ENCODE assay signal across 12 mouse cellular contexts in genomic region chr5:72175530-72175929, GRCm38 (mm10). TPM values are rescaled to one million over a fixed set of nuclear protein-coding genes. Genes with fewer than 3 reads are reported as not detected.
DNase-seq lines count a peak whose midpoint lies in the region; ATAC-seq and TF ChIP-seq lines count a peak whose summit lies in the region.
"Had no signal": no experiment of that assay in that cellular context is flagged by ENCODE, and none has a peak within 500 bp of the region (broad histone marks: within the 10 kb centered on the region; RNA-seq: fewer than 3 reads in every experiment).

No protein-coding gene starts in this region.

- 0 out of 2 replicates have a peak overlapping the region, but pooled peaks have one; percentile 6 for H3K9ac ChIP-seq in heart, embryonic 12.5 days
- no peak overlapping the region for H3K9ac ChIP-seq in forebrain, embryonic 15.5 days (replicated peaks)
- H3K9ac ChIP-seq in midbrain, embryonic 13.5 days (replicated peaks): peak overlapping the region; percentile 59
- H3K9ac ChIP-seq: liver, embryonic 15.5 days had no signal

- H3K4me1 ChIP-seq in heart, embryonic 12.5 days (replicated peaks): 0 out of 2 replicates have a peak, but pooled peaks cover 7% of the 10 kb centered on the region
- H3K4me1 ChIP-seq in forebrain, embryonic 15.5 days: 0 out of 2 replicates have a peak, but pooled peaks cover 3% of the 10 kb centered on the region
- peaks cover 10% of the 10 kb centered on the region; the same call in 1 of the 2 replicates for H3K4me1 ChIP-seq in midbrain, embryonic 13.5 days (replicated peaks)
- no peaks in the 10 kb centered on the region for H3K4me1 ChIP-seq in kidney, adult 2 months (ENCODE audit: control insufficient read depth, insufficient read depth, low read length)

- H3K4me2 ChIP-seq in heart, embryonic 12.5 days: peak overlapping the region; percentile 40; the same call in 1 of the 2 replicates
- H3K4me2 ChIP-seq in forebrain, embryonic 15.5 days (replicated peaks): no peak overlapping the region; the same call in 1 of the 2 replicates
- H3K4me2 ChIP-seq in midbrain, embryonic 13.5 days (replicated peaks): peak overlapping the region; percentile 49
- H3K4me2 ChIP-seq: liver, embryonic 15.5 days had no signal

- no peak for TF ChIP-seq POLR2A in kidney, adult 2 months (IDR thresholded peaks at IDR 0.05; ENCODE audit: low read depth, low read length)

- H3K4me3 ChIP-seq in heart, embryonic 12.5 days: no peak overlapping the region
- no peak overlapping the region for H3K4me3 ChIP-seq in forebrain, embryonic 15.5 days
- peak overlapping the region; percentile 22 for H3K4me3 ChIP-seq in midbrain, embryonic 13.5 days (replicated peaks)
- H3K4me3 ChIP-seq in kidney, adult 2 months (ENCODE audit: insufficient read depth, low read depth, low read length): no peak overlapping the region
- H3K4me3 ChIP-seq: liver, embryonic 15.5 days had no signal

- no peak for DNase-seq in heart, postnatal 4 days
- DNase-seq in R1 (ENCODE audit: low read depth, low spot score): peak; percentile 35
- no peak for DNase-seq in urinary bladder, postnatal 36 days (ENCODE audit: low spot score in 2 of 2)
- no peak for DNase-seq in gastrocnemius, postnatal 36 days
- no peak for DNase-seq in kidney, adult 2 months
- DNase-seq: right cerebral cortex, postnatal 14 days; thymus, postnatal 36 days had no signal

- WGBS in heart, embryonic 12.5 days: 18% methylated on average over 7 of the region's 7 CpGs
- 9% methylated on average over 7 of the region's 7 CpGs for WGBS in forebrain, embryonic 15.5 days
- 2% methylated on average over 7 of the region's 7 CpGs for WGBS in midbrain, embryonic 13.5 days
- 50% methylated on average over 7 of the region's 7 CpGs for WGBS in kidney, adult 2 months

- no peak for ATAC-seq in heart, embryonic 12.5 days (ENCODE audit: insufficient number of reproducible peaks, low FRiP score)
- 0 out of 2 replicates have a peak, but pooled peaks have one; percentile 35 for ATAC-seq in forebrain, embryonic 15.5 days (replicated peaks)
- ATAC-seq in midbrain, embryonic 13.5 days: peak; percentile 80

- intact Hi-C loops in gastrocnemius, postnatal 36 days (cut with DNase I): no loop called here

- no peak overlapping the region for H3K27ac ChIP-seq in heart, embryonic 12.5 days (ENCODE audit: poor library complexity, severe bottlenecking)
- H3K27ac ChIP-seq in forebrain, embryonic 15.5 days (replicated peaks): no peak overlapping the region
- peak overlapping the region; percentile 71 for H3K27ac ChIP-seq in midbrain, embryonic 13.5 days
- no peak overlapping the region for H3K27ac ChIP-seq in kidney, adult 2 months (ENCODE audit: insufficient read depth, low read depth, low read length)
- H3K27ac ChIP-seq: kidney, postnatal 0 days; liver, embryonic 15.5 days had no signal

- TF ChIP-seq CTCF in kidney, adult 2 months (conservative IDR thresholded peaks at IDR 0.05; ENCODE audit: insufficient read depth, insufficient read length, low read depth, low read length): no peak

- H3K36me3 ChIP-seq in heart, embryonic 12.5 days: no peaks in the 10 kb centered on the region
- no peaks in the 10 kb centered on the region for H3K36me3 ChIP-seq in forebrain, embryonic 15.5 days
- H3K36me3 ChIP-seq in midbrain, embryonic 13.5 days: no peaks in the 10 kb centered on the region
- no peaks in the 10 kb centered on the region for H3K36me3 ChIP-seq in kidney, adult 2 months (ENCODE audit: control insufficient read depth, insufficient read depth, low read length)
- H3K36me3 ChIP-seq: liver, embryonic 15.5 days had no signal

- H3K27me3 ChIP-seq in heart, embryonic 12.5 days (replicated peaks): no peaks in the 10 kb centered on the region
- H3K27me3 ChIP-seq in forebrain, embryonic 15.5 days: no peaks in the 10 kb centered on the region
- H3K27me3 ChIP-seq in midbrain, embryonic 13.5 days: no peaks in the 10 kb centered on the region
- H3K27me3 ChIP-seq in kidney, adult 2 months (replicated peaks; ENCODE audit: control insufficient read depth, insufficient read depth, low read length): no peaks in the 10 kb centered on the region
- H3K27me3 ChIP-seq: liver, embryonic 15.5 days had no signal

- no peaks in the 10 kb centered on the region for H3K9me3 ChIP-seq in heart, embryonic 12.5 days (replicated peaks)
- H3K9me3 ChIP-seq in forebrain, embryonic 15.5 days: no peaks in the 10 kb centered on the region
- H3K9me3 ChIP-seq in midbrain, embryonic 13.5 days: no peaks in the 10 kb centered on the region
- H3K9me3 ChIP-seq: liver, embryonic 15.5 days had no signal

RNA-seq across cellular contexts. Expression of gene Commd8, which starts 7.5 kb away (rescaled TPM):
- polyA plus RNA-seq in heart, embryonic 12.5 days (2016; fragmentation: Nextera tagmentation; extraction: Ambion mirVana): 124 and 127 TPM in 2 replicates
- 10 to 100 TPM; 43.2 to 46.3 TPM for total RNA-seq in heart, postnatal 4 days (2021)
- polyA plus RNA-seq in forebrain, embryonic 15.5 days (2015; fragmentation: Nextera tagmentation; extraction: Ambion mirVana): 145 and 146 TPM in 2 replicates
- 147 and 160 TPM in 2 replicates for polyA plus RNA-seq in midbrain, embryonic 13.5 days (2015; fragmentation: Nextera tagmentation; extraction: Ambion mirVana)
- 10 to 100 TPM; 26.4 to 29.1 TPM for total RNA-seq in gastrocnemius, postnatal 36 days (2021)
- polyA plus RNA-seq in kidney, adult 2 months (2012; rRNA removed): 6.7 and 13.5 TPM in 2 replicates
